29 mouse cellular contexts compared by ENCODE assay signal in the genomic region with DNA sequence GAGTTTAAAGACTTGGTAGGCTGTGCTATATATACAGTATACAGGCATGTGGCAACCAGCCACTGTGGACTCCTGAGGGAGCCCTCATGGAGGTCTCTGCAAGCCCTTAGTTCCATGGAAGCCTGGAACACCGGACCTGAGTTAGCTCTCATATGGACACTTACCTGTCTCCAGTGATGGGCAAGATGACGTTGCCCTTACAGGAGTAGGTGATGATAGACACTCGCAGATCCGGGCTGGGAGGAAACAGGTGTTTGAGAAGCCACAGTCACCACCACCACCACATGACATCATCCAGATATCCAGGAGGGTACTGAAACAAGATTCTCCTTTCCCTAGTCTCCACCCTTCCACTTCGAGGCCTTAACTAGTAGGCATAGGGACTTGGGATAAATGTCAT. TPM values are rescaled to one million over a fixed set of nuclear protein-coding genes. Genes with fewer than 3 reads are reported as not detected.
"Had no signal": no experiment of that assay in that cellular context is flagged by ENCODE, and none has a peak within 500 bp of the region (broad histone marks: within the 10 kb centered on the region; RNA-seq: fewer than 3 reads in every experiment).

No protein-coding gene starts in this region.

- DNase-seq: gastrocnemius, adult 2 months; gastrocnemius, postnatal 10 days; gastrocnemius, postnatal 25 days; heart, adult 2 months; heart, postnatal 4 days; kidney, adult 18-20 months; kidney, adult 8-10 months; kidney, postnatal 10 days; kidney, postnatal 25 days; kidney, postnatal 4 days; liver had no signal

- ATAC-seq: forebrain, embryonic 16.5 days; hindbrain, embryonic 16.5 days; inflammation-experienced regulatory T-cells, adult 6 months; intestine, postnatal 0 days had no signal

- H3K9me3 ChIP-seq: heart, embryonic 13.5 days; heart, embryonic 15.5 days; hindbrain, embryonic 10.5 days; hindbrain, embryonic 12.5 days; limb, embryonic 10.5 days; limb, embryonic 12.5 days had no signal

- H3K4me1 ChIP-seq: heart, embryonic 15.5 days; hindbrain, embryonic 10.5 days; hindbrain, embryonic 12.5 days; limb, embryonic 12.5 days had no signal

- H3K4me3 ChIP-seq: gastrocnemius, adult 2 months; heart, adult 2 months; heart, embryonic 13.5 days; heart, embryonic 15.5 days; hindbrain, embryonic 10.5 days; hindbrain, embryonic 12.5 days; layer of hippocampus, adult 2 months; left cerebral cortex, adult 2 months; limb, embryonic 10.5 days; limb, embryonic 12.5 days had no signal

- H3K27ac ChIP-seq: gastrocnemius, adult 2 months; heart, adult 2 months; heart, embryonic 13.5 days; heart, embryonic 15.5 days; hindbrain, embryonic 10.5 days; hindbrain, embryonic 12.5 days; hindbrain, embryonic 14.5 days; layer of hippocampus, adult 2 months; left cerebral cortex, adult 2 months; limb, embryonic 10.5 days; limb, embryonic 12.5 days had no signal

- H3K27me3 ChIP-seq: heart, embryonic 13.5 days; hindbrain, embryonic 12.5 days; limb, embryonic 12.5 days had no signal

- H3K4me2 ChIP-seq: heart, embryonic 13.5 days; heart, embryonic 15.5 days; hindbrain, embryonic 12.5 days; hindbrain, embryonic 14.5 days; limb, embryonic 12.5 days had no signal

- H3K36me3 ChIP-seq: heart, embryonic 13.5 days; heart, embryonic 15.5 days; hindbrain, embryonic 10.5 days; hindbrain, embryonic 12.5 days; limb, embryonic 10.5 days; limb, embryonic 12.5 days had no signal

- H3K9ac ChIP-seq: heart, embryonic 13.5 days; heart, embryonic 15.5 days; hindbrain, embryonic 12.5 days; hindbrain, embryonic 14.5 days; limb, embryonic 12.5 days had no signal

RNA-seq across cellular contexts. Expression of a gene that starts 12.6 kb away (rescaled TPM):
- polyA plus RNA-seq: forebrain, embryonic 16.5 days; frontal cortex, adult 2 months; heart, adult 2 months; heart, embryonic 13.5 days; heart, embryonic 15.5 days; heart, postnatal 0 days; hindbrain, embryonic 10.5 days; hindbrain, embryonic 12.5 days; hindbrain, embryonic 14.5 days; hindbrain, embryonic 16.5 days; inflammation-experienced regulatory T-cells, adult 6 months; intestine, postnatal 0 days; kidney, embryonic 14.5 days; kidney, embryonic 16.5 days; limb, embryonic 10.5 days; limb, embryonic 12.5 days; limb, embryonic 14.5 days had no signal

RNA-seq across cellular contexts. Expression of a gene that starts 14.2 kb away (rescaled TPM):
- polyA plus RNA-seq: forebrain, embryonic 16.5 days; frontal cortex, adult 2 months; heart, adult 2 months; heart, embryonic 15.5 days; hindbrain, embryonic 10.5 days; hindbrain, embryonic 12.5 days; hindbrain, embryonic 14.5 days; hindbrain, embryonic 16.5 days; inflammation-experienced regulatory T-cells, adult 6 months; intestine, postnatal 0 days; kidney, embryonic 14.5 days; kidney, embryonic 16.5 days; limb, embryonic 10.5 days; limb, embryonic 12.5 days; limb, embryonic 14.5 days had no signal

RNA-seq across cellular contexts. Expression of a gene that starts 23.8 kb away (rescaled TPM):
- polyA plus RNA-seq: heart, adult 2 months; heart, embryonic 15.5 days; heart, postnatal 0 days; inflammation-experienced regulatory T-cells, adult 6 months; kidney, embryonic 14.5 days; kidney, embryonic 16.5 days had no signal

RNA-seq across cellular contexts. Expression of a gene that starts 48.6 kb away (rescaled TPM):
- polyA plus RNA-seq: forebrain, embryonic 16.5 days; frontal cortex, adult 2 months; heart, adult 2 months; heart, postnatal 0 days; hindbrain, embryonic 10.5 days; hindbrain, embryonic 12.5 days; hindbrain, embryonic 14.5 days; inflammation-experienced regulatory T-cells, adult 6 months; intestine, postnatal 0 days; kidney, embryonic 14.5 days; kidney, embryonic 16.5 days; limb, embryonic 10.5 days; limb, embryonic 12.5 days; limb, embryonic 14.5 days had no signal

RNA-seq across cellular contexts. Expression of a gene that starts 50.1 kb away (rescaled TPM):
- polyA plus RNA-seq: forebrain, embryonic 16.5 days; frontal cortex, adult 2 months; heart, embryonic 13.5 days; heart, embryonic 15.5 days; heart, postnatal 0 days; hindbrain, embryonic 10.5 days; hindbrain, embryonic 12.5 days; hindbrain, embryonic 14.5 days; hindbrain, embryonic 16.5 days; inflammation-experienced regulatory T-cells, adult 6 months; intestine, postnatal 0 days; kidney, embryonic 14.5 days; kidney, embryonic 16.5 days; limb, embryonic 10.5 days; limb, embryonic 12.5 days; limb, embryonic 14.5 days had no signal
